Mouse (Mus musculus): ENCODE results near the gene Hs3st6. TPM values are rescaled to one million over a fixed set of nuclear protein-coding genes. Genes with fewer than 3 reads are reported as not detected.
A peak's percentile ranks its signal among the peaks of the same experiment; 100 is the strongest.
"Not testable (repeated sequence)": the region's sequence is repeated elsewhere in the genome, so short reads cannot be mapped to it uniquely, and the experiment has no call there.

Hs3st6 gene
- total RNA-seq (2015; ENCODE audit: low replicate concordance), result not detected in 2 replicates
- not detected in 2 replicates for total RNA-seq (2017; ENCODE audit: low replicate concordance)

DNA sequence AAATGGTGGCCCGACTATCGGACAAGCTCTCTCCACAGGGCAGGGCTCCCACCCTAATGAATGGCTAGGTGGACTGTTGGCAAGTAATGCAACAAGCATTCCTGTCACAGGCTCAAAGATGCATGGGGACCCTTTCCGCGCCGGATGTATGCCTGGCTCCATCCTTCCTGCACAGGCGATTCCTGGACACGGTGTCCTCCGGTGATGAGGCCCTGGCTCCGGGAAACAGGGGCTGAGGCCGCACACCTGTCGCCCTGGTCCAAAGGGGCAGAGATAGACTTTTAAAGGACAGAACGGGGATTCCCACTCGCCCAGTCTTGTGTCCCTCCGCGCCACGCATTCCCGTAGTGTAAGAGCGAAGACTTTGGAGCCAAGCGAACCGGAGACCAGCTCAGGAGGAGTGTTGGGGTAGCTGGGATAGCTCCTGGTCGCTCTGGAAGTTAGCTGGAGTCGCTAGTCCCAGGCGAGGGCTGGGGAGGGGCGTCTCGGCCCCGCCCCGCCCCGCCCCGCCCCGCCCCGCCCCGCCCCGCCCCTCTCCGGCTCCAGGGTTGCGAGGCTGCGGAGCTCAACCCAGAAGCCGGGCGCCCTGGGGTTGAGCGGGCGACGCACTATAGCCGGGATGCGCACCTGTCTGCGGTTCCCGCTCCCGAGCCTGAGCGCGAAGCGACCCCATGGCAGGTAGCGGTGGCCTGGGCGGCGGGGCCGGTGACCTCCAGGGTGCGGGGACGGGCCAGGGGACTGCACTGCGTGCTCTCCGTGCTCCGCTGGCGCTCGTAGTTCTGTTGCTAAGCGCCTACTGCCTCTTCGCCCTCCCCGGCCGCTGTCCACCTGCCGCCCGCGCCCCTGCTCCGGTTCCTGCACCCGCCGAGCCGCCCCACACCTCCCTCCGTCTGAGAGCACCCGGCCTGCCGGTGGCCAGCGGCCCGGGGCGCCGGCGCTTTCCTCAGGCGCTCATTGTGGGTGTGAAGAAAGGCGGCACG lies at the start of gene Hs3st6:
Gene Hs3st6, plus strand, starts transcription at position 574 of the 980 bp plus-strand sequence.
- ATAC-seq (replicated peaks; ENCODE audit: low FRiP score, poor library complexity, severe bottlenecking), result no peak

DNA sequence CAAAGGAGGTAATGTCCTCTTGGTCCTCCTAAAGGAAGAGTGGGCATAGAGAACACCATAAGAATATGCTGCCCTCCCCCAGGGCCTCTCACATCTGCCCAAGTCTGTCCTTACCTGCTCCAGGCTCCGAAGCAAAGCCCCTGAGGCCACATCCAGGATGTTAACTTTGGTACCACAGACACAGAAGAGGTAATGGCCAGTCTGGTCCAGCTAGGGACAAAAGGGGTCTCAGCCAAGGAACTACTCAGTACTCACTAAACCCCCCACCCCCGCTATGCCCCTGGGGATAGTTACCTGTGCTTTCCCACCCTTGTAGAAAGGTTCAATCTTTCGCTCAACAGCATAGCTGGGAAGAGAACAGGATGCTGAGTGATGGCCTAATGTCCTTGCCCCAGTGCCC lies 47.0 kb upstream of the Hs3st6 start:
- no peak for ATAC-seq (replicated peaks; ENCODE audit: low FRiP score, poor library complexity, severe bottlenecking)

DNA sequence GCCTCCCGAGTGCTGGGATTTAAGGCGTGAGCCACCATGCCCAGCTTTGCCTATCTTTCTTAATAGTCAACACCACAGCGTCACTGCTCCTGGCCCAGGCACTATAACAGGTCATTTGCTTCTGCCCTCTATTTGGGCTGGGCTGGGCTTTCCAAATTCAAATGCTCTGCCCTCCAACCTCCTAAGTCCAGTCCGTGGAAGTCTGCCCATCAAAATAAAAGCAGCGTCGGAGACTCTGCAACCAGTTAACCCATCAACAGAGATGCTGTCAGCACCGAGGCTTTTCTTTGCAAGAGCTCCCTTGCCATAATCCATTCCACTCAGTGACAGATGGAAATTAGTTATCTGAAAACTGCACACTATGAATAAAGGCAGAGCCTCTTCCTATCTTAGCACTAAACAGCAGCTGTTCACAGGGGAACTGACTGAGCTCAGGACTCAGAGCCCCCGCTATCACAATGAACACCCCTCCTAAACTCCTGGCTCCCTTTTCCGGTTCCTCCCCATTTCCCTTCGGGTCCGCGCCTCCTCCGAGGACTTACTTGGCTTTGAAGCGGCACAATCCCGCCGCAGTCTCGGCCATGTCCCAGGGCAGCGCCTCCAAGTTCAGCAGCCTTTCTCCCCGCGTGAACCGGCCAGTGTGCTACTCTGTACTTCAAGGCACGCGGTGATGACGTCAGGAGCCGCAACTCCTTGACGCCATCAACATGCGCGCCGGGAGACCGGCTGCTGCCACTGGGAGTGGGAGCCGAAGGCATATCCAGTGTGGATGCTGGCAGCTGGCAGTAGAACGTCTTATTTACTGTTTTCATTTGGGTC lies 45.6 kb upstream of the Hs3st6 start, which contains the start of gene Tbl3:
Gene Tbl3, minus strand, starts transcription at position 679 of the 819 bp plus-strand sequence.
- ATAC-seq (replicated peaks; ENCODE audit: low FRiP score, poor library complexity, severe bottlenecking), result peak; percentile 86

DNA sequence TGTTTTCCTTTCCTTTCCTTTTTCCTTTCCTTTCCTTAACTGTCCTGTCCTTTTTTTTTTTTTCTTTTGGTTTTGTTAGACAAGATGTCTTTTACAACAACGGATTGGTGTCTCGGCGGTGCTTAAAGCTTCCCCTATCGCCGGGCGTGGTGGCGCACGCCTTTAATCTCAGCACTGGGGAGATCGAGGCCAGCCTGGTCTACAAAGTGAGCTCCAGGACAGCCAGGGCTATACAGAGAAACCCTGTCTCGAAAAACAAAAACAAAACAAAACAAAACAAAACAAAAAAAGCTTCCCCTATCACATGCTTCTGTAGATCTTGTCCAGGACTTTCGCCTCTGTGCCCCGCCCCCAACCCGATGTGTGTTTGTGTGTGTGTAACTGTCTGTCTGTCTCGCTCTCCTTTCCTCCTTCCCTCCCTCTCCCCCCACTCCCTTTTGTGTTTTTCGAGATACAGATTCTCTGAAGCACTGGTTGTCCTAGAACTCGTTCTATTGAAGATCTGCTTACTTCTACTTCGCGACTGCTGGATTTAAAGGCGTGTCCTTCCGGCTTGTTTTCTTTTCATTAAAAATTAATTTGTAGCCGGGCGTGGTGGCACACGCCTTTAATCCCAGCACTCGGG lies 44.9 kb upstream of the Hs3st6 start:
- peak; percentile 22 for ATAC-seq (replicated peaks; ENCODE audit: low FRiP score, poor library complexity, severe bottlenecking)

DNA sequence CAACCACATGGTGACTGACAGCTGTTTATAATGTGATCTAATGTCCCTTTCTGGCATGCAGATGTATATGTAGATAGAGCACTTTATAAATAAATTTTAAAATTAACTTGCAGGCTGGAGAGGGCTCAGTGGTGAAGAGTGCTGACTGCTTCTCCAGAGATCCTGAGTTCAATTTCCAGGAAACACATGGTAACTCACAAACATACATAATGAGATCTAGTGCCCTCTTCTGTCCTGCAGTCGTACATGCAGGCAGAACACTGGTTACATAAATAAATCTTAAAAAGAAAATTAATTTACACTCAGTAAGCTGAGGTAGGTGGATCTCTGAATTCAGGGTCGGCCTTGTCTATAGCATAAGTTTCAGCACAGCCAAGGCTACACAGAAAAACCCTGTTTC lies 44.1 kb upstream of the Hs3st6 start:
- ATAC-seq (replicated peaks; ENCODE audit: low FRiP score, poor library complexity, severe bottlenecking), result peak; percentile 60

DNA sequence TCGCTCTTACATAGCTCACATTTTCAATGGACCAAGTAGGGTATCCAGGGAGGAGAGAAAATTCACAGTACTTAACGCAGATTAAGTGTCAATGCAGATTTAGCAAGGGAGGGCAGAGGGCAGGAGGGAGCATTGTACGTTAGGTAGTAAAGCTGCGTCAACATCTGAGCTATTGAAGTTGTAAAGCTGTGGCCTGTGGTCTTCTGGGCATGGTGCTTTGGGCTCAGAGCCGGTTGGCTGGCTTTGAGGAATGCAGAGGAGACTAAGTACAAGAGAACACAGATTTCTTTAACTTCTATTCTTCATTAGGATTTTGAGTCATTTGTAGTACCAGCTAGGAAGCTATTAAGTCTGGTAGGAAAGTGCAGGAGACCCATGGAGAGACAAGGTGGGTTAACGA lies 37.2 kb upstream of the Hs3st6 start:
- ATAC-seq (replicated peaks; ENCODE audit: low FRiP score, poor library complexity, severe bottlenecking), result no peak

DNA sequence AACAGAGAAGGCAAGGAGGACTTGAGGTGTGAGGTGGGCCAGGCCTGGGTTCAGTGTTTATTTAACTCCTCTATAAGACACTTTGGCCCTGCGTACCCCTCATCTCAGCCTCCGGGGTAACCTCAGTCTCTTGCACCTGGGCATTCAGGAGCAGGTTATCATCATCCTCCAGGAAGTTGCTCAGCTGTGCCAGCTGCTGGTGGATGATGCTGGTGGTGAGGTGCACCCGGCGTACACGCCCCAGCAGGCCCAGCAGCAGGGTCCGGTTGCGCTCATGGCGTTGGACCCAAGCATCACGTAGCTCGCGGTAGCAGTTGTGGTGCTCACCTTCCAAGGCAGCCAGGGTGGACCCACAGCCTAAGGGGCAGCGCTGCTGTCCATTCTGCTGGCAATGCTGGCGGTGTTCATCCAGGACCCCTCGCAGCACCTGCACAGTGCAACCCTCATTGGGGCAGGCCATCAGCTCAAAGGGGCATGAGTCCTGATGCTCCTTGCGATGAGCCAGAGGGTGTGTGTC lies 36.6 kb upstream of the Hs3st6 start:
- ATAC-seq (replicated peaks; ENCODE audit: low FRiP score, poor library complexity, severe bottlenecking), result no peak

DNA sequence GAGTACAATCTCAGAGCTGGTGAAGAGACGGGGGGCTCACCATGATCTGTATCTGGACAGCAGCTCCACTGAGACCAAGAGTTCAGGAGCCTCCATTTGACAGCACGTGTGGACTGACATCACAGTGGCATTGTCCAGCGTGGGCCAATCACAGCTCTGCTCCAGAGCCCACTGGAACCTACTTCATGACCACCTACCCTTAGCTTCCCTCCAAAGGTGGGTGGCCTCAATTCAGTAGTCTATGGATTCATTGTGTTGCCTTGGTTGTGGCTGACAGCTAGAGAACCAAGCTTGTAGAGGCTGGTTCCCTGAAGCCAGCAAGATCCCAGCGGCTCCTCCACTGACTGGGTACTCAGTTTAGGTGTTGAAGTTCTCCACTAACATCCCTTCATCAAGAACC lies 34.8 kb upstream of the Hs3st6 start, which contains the start of the genes Rnf151 and Rps2:
Gene Rnf151, minus strand, starts transcription at position 121 of the 400 bp plus-strand sequence.
Gene Rps2, plus strand, starts transcription at position 174 of the 400 bp plus-strand sequence.
- no peak for ATAC-seq (replicated peaks; ENCODE audit: low FRiP score, poor library complexity, severe bottlenecking)

DNA sequence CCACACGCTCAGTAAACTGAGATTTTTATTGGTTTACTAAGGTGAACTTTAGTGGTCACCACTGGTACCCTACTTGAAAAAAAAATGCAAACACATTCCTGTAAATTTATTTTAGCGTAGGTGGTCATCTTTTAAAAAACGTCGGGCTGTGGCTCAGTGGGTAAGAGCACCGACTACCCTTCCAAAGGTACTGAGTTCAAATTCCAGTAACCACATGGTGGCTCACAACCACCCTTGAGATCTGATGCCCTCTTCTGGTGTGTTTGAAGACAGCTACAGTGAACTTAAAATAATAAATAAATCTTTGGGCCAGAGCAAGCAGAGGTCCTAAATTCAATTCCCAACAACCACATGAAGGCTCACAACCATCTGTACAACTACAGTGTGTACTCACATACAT lies 33.9 kb upstream of the Hs3st6 start:
- ATAC-seq (replicated peaks; ENCODE audit: low FRiP score, poor library complexity, severe bottlenecking), result not testable (repeated sequence)

DNA sequence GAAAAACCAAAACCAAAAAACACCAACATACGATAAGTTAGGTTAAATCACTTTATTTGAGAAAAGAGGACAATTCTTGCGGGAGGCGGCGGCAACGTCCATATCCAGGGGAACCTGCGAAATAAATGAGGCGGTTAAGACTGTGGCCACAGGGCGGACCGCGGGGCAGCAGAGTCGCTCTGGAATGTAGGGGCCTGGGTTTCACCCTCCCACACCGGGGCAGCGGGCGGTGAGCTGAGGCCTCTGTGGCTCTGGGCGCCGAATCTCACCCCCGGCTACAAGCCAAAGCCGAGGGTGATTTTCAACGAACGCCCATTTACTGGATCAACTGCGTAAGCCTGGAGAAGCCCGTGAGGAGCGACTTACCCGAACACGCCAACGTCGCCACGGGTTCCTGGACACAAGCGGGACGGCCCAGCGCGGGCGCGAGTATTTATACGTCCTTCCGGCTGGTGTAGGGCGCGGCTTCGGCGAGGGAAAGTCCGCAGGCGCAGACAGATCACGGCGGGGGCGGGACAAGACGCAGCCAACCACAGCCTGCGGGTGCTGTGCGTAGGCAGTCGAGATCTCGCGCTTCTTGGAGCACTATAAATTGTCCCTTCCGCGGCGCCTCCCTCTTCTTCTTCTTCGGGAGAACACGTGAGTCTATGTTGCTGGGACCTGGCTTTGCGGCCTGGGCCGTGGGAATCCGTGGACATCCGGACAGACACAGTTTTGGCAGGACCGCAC lies 33.1 kb upstream of the Hs3st6 start:
- ATAC-seq (replicated peaks; ENCODE audit: low FRiP score, poor library complexity, severe bottlenecking), result peak; percentile 90

DNA sequence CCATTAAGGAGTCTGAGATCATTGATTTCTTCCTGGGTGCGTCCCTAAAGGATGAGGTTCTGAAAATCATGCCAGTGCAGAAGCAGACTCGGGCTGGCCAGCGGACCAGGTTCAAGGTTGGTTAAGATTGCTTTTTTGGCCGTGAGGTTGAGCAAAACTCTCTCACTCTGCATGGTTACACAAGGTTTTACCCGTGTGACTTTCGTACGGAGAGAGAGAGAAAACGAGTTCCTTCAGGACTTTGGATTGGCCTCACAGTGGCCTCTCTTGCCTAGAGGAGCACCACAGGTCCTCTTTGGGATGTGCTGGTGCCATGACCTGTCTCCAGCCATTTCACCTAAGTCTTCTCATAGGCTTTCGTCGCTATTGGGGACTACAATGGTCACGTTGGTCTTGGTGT lies 32.2 kb upstream of the Hs3st6 start:
- ATAC-seq (replicated peaks; ENCODE audit: low FRiP score, poor library complexity, severe bottlenecking), result not testable (repeated sequence)

DNA sequence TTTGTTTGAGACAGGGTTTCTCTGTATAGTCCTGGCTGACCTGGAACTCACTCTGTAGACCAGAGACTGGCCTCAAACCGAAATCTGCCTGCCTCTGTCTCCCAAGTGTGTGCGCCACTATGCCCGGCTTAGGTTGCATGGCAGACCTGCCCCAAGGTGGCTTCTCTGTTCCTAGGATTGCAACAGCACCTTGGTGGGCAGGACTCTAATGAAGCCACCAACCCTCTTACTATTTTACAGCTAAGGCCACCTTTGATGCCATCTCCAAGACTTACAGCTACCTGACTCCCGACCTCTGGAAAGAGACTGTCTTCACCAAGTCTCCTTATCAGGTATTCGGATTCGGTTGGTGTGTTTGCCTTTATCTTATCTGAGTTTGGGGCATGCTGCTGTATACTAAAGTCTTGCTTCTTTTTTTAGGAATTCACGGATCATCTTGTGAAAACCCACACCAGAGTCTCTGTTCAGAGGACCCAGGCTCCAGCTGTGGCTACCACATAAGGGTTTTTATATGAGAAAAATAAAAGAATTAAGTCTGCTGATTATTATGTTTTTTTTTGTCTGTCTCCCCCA lies 31.3 kb upstream of the Hs3st6 start:
- ATAC-seq (replicated peaks; ENCODE audit: low FRiP score, poor library complexity, severe bottlenecking), result not testable (repeated sequence)

DNA sequence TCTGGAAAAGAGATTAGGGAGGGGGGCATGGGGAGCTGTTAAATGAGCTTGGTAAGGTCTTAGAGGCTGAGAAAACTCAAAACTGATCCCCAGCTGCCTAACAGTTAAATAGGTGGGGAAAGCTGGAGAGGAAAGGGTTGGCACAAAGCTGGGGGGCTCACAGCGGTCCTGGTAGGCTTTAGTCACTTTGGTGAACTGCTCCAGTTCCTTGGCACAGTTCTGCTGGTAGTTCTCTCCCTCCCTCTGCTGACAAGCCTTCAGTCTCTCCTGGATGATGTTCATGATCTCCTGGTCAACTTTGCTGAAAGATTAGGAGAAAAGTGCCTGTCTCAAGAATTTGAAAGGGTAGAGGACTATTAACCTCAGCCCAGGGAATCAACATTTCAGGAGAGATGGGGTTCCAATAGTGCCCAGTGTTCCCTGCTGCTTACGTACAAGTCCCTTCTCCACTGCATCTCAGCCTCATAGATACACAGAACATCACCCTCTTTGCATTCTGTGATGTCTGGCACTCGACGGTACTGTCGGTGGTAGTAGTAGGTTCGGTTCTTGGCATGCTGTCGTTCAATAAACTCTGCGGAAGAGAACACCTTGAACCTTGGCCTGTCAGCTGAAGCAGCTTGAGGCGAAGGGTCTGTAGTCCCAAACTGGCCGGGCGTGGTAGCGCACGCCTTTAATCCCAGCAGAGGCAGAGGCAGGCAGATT lies 30.4 kb upstream of the Hs3st6 start:
- ATAC-seq (replicated peaks; ENCODE audit: low FRiP score, poor library complexity, severe bottlenecking), result no peak

DNA sequence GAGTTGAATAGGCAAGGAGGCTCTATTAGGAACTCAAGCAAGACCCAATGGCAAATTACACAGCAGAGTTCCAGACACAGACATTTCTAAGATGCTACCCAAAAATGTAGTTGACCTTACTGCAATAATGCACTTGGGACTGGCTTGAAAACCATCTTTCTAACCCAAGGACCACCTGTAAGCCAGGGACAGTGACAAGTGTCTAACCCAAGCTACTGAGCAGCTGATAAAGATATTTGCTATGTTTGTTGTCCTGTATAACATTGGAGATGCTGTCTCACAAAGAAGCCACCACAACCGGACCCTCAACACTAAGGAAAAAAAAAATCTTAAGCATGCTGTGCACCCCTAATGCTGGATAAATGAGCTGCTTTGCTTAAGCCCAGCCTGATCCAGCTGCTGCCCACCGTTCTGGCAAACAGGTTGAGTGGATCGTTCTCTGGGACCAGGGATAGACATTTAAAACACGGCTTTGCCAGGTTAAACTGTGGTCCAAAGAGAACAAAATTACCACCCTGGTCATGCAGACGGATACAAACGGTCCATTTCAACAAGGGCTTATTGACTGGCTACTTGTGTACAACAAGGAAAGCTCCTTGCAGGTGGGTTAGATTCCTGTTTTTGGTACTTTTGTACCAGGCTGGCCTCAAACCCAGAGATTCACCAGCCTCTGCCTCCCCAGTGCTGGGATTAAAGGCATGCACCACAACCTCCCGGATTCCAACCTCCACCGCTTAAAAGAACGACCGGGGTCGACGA lies 29.5 kb upstream of the Hs3st6 start:
- ATAC-seq (replicated peaks; ENCODE audit: low FRiP score, poor library complexity, severe bottlenecking), result no peak

DNA sequence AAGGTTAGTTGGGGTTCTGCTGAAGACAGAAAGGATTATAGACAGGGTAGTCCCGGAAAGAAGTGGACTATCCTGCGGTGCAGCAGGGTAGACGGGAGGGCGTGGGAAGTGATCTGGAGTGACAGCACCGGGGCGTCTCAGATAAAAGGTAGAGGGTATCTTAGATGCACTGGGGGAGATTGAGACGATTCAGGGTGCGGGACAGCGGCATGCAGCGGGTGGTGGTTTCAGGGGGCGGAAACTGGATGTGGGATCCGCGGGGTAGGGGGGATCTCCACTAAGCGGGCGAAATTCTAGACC lies 29.0 kb upstream of the Hs3st6 start:
- peak; percentile 46 for ATAC-seq (replicated peaks; ENCODE audit: low FRiP score, poor library complexity, severe bottlenecking)

DNA sequence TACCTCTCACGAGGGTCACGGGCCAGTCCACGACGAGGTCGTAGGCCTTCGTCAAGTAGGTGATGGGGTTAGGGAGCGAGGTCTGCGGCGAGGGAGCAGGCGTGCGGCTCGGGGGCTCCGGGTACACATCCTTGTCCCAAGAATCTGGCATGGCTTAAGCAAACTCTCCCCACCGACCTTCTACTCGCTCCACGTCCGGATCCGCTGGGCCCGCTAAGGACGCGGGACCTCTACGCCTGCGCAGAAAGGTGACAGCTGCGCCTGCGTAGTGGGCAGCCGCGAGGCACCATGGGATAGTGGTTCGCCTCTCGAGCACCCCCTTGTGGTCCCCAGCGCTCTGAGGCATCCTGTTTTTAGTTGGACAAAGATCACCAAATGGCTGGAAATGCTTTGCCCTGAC lies 28.6 kb upstream of the Hs3st6 start, which contains the start of gene Ndufb10:
Gene Ndufb10, minus strand, starts transcription at position 295 of the 400 bp plus-strand sequence.
- ATAC-seq (replicated peaks; ENCODE audit: low FRiP score, poor library complexity, severe bottlenecking), result peak; percentile 82

DNA sequence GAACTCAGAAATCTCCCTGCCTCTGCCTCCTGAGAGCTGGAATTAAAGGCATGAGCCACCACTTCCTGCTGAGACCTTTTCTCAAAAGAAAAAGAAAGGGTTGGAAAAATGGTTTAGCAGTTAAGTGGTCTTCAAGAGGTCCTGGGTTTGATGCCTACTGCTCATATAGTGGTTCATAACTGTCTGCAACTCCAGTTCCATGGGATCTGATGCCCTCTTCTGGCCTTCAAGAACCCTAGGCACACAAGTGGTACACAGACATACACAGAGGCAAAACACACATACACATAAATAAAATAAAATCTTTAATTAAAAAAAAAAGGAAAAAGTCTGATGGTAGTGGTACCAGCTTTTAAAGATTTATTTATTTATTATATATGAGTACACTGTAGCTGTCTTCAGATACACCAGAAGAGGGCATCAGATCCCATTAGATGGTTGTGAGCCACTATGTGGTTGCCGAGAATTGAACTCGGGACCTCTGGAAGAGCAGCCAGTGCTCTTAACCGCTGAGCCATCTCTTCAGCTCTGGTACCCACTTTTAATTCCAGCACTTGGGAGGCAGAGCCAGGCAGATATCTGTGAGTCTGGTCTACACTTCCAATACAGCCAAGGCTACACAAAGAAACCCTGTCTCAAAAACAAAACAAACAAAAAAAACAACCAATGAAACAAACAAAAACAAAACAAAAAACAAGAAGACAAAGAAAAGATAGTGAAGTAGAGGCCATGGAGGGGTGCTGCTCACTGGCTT lies 27.0 kb upstream of the Hs3st6 start:
- no peak for ATAC-seq (replicated peaks; ENCODE audit: low FRiP score, poor library complexity, severe bottlenecking)
